Mouse (Mus musculus) brown adipose tissue, adult 24 weeks (tissue): ENCODE results near the gene Apip. TPM values are rescaled to one million over a fixed set of nuclear protein-coding genes. Genes with fewer than 3 reads are reported as not detected.
A peak's percentile ranks its signal among the peaks of the same experiment; 100 is the strongest.

ENCODE experiments used
- H3K27ac ChIP-seq: fragments of 200-500 bp; replicated peaks from 2 replicates; pipeline ENCODE4 v1.5.1; 2012; ENCODE audit warnings: low read depth, mild to moderate bottlenecking, low read length
- H3K4me1 ChIP-seq: fragments of 200-500 bp; 2 replicates; pipeline ENCODE4 v1.6.1; 2012; ENCODE audit warnings: low read length, mixed read lengths; ENCODE audit not compliant: control insufficient read depth, insufficient read depth, insufficient read length
- H3K4me3 ChIP-seq: fragments of 200-500 bp; 2 replicates; pipeline ENCODE4 v1.5.1; 2012; ENCODE audit warnings: low read depth, mild to moderate bottlenecking, low read length, moderate library complexity; ENCODE audit not compliant: insufficient read depth
- polyA plus RNA-seq: library from polyadenylated mRNA; stranded (reverse); fragments of >200 nt; gene quantifications from 2 replicates; pipeline ENCODE4 v1.2.4, GENCODE M21; 2012; ENCODE audit not compliant: missing spikeins, insufficient read depth, insufficient read length

Apip gene
- polyA plus RNA-seq, 1 experiment = 127 TPM

- no peak overlapping the region for H3K4me3 ChIP-seq
- no peaks in the 10 kb centered on the region for H3K4me1 ChIP-seq
Measured at GRCm38 (mm10) chr2:103081117-103081516, 7.6 kb downstream of the Apip start.

GRCm38 (mm10) chr2:103081706-103082105 lies 8.2 kb downstream of the Apip start:
- peak overlapping the region; percentile 8; the same call in 1 of the 2 replicates for H3K4me3 ChIP-seq
- no peak overlapping the region for H3K27ac ChIP-seq
- no peaks in the 10 kb centered on the region for H3K4me1 ChIP-seq

More at GRCm38 (mm10) chr2:103081117-103081516, 7.6 kb downstream of the Apip start:
- no peak overlapping the region for H3K27ac ChIP-seq

GRCm38 (mm10) chr2:103082853-103083252 lies 9.4 kb downstream of the Apip start:
- H3K4me1 ChIP-seq = no peaks in the 10 kb centered on the region
- H3K27ac ChIP-seq = no peak overlapping the region; the same call in 1 of the 2 replicates
- no peak overlapping the region for H3K4me3 ChIP-seq

DNA sequence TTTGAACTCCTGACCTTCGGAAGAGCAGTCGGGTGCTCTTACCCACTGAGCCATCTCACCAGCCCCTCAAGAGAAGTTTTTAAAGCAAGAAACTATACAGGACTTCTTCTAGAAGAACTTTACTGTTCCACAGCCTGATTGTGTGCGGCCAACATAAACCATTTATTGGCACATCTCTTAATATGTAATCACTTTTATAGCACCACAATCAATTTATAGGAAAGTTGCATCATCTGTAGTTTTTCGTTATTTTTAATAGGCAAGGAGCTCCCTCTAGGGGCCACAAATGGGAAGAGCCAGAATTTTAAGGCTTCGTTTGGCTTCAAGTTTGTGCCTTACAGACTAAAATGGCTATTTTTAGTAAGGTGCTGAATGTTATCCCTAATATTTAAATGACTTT lies 11.0 kb downstream of the Apip start:
- Histone ChIP-seq H3K4me3 (no peak overlapping the region), H3K4me1 (no peaks in the 10 kb centered on the region), H3K27ac (no peak overlapping the region)

DNA sequence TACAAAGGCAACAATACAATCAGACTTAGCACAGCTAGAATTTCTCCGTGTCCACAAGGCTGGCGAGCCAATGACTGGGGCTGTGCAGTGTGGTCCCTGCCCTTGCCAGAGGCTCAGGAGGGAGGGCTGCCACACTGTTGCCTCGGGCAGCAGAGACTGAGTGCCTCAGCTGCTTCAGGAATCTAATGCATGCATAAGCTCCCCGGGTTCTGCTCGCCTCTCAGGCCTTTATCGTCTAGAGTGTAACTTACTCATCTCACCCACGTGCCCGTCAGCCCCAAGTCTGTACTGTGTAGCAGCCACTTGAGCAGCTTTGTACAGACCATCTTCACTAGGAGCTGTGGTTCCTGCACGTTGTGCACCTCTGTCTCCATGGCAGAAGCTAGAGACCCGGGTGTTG lies 12.2 kb downstream of the Apip start:
- Histone ChIP-seq H3K4me3 (no peak overlapping the region), H3K4me1 (no peaks in the 10 kb centered on the region), H3K27ac (no peak overlapping the region)

- Histone ChIP-seq H3K4me3 (no peak overlapping the region), H3K27ac (no peak overlapping the region), H3K4me1 (no peaks in the 10 kb centered on the region)
Measured at GRCm38 (mm10) chr2:103086432-103086831, 13.0 kb downstream of the Apip start.

- Histone ChIP-seq H3K4me1 (no peaks in the 10 kb centered on the region), H3K4me3 (no peak overlapping the region), H3K27ac (no peak overlapping the region)
Measured at GRCm38 (mm10) chr2:103088099-103088498, 14.6 kb downstream of the Apip start.

DNA sequence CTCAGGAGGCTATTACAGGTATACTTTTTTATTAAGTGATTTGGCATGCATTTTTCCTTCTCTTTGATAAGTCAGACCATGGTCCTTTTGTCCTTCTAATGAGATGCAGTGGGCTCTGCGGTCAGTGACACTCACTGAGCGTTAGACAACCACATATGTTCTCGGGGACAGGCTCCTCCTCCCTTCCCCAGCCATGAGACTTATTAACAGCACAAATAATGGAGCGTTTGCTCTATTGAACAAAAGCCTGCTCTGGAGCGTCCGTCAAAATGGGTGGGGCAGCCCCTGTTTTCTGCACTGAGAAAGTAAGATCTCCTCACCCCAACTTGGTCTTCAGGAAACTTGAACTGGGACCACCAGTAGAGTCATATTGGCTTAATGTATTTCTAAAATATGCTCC lies 16.0 kb downstream of the Apip start:
- H3K27ac ChIP-seq = no peak overlapping the region
- no peak overlapping the region for H3K4me3 ChIP-seq
- H3K4me1 ChIP-seq = no peaks in the 10 kb centered on the region

DNA sequence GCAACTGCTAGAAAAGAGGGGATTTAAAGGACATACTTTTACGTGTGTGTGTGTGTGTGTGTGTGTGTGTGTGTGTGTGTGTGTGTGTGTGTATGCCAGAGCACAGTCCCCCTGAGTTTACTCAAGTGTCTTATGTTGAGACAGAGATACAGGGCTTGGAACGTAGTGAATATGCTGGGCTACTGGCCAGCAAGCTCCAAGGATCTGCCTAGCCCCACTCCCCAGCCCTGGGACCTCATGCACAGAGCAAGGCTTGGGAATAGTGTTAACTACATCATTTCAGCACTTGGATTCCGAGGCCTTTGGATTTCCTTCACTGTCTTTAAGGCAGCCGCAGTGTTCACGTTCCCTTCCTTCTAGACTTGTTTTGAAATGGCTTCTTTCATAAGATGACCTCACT lies 29.1 kb downstream of the Apip start:
- Histone ChIP-seq H3K4me3 (no peak overlapping the region), H3K4me1 (no peaks in the 10 kb centered on the region), H3K27ac (no peak overlapping the region)

- H3K4me3 ChIP-seq = no peak overlapping the region
- no peak overlapping the region for H3K27ac ChIP-seq
- no peaks in the 10 kb centered on the region for H3K4me1 ChIP-seq
Measured at GRCm38 (mm10) chr2:103106172-103106571, 32.7 kb downstream of the Apip start.

- Histone ChIP-seq H3K4me3 (no peak overlapping the region), H3K4me1 (no peaks in the 10 kb centered on the region), H3K27ac (no peak overlapping the region)
Measured at GRCm38 (mm10) chr2:103111669-103112068, 38.2 kb downstream of the Apip start.

GRCm38 (mm10) chr2:103117212-103117611 lies 43.7 kb downstream of the Apip start:
- no peak overlapping the region for H3K4me3 ChIP-seq
- H3K27ac ChIP-seq = no peak overlapping the region

DNA sequence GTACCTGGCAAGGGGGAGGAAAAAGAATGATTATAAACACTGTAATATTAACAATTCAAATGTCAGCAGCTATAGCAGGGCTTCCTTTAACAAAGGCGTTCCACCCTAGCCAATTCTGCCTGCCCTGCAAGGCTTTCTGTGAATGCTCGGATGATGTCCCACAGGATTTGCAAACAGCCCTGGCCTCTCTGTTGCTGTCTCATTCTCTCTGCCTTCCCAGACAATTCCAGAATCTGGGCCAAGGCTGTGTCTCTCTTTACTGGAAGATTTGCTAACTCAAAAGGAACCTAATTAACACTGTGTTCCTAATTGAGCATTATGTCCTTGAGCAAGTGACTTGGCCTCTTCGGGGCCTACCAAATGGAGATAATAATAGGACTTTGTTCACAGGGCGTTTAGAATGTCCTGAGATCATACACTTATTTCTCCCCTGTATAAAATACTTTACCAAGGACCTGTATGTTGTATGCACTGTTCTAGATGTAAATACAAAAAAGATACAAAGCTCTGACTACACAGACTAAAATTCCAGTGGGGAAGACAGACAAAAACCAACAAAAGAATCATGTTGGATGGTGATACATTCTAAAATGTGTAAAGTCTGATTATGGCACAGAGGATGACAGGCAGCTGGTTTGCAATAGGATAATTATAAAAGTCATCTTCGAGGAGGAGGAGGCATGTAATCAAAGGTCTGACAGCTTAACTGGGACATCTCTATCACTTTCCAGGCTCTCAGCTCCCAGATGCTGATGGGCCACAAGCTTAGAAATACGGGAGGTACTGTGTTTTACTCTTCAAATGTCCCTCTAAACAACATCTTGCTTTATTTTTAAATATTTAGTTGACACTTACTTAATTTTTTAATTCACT lies 45.1 kb downstream of the Apip start:
- Histone ChIP-seq H3K4me3 (no peak overlapping the region), H3K4me1 (no peaks in the 10 kb centered on the region), H3K27ac (no peak overlapping the region)

More at GRCm38 (mm10) chr2:103117212-103117611, 43.7 kb downstream of the Apip start:
- no peaks in the 10 kb centered on the region for H3K4me1 ChIP-seq

DNA sequence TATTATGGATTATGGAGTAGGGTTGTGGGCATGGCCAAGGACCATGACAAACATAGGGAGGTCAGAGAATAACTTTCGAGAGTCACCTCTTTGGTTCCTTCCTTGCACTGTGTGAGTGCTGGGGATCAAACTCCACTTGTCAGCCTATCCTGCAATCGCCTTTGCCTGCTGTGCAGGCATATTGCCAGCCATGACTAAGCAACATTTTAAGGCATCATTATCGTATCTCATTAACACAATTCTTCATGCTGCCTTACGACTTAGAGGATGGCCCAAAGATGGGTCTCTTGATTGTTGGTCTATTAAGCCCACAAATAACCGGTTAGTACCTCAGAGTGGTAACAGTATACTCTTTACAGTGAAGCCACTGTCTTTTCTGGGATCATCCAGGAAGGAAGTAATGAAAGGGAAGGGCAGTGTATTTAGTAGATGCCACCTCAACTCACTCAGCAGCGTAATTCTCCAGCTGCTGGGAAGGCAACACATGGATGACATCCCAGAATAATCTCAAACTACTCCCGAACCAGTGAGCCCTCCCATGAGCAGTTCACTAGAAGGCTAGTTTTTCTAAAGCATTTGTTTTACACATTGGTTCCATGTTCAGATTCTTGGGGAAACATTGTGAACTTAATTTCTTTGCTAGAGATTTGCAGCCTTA lies 45.9 kb downstream of the Apip start:
- no peaks in the 10 kb centered on the region for H3K4me1 ChIP-seq
- no peak overlapping the region for H3K27ac ChIP-seq
- H3K4me3 ChIP-seq = no peak overlapping the region

- Histone ChIP-seq H3K4me3 (no peak overlapping the region), H3K27ac (no peak overlapping the region), H3K4me1 (no peaks in the 10 kb centered on the region)
Measured at GRCm38 (mm10) chr2:103129676-103130075, 56.2 kb downstream of the Apip start.

- Histone ChIP-seq H3K27ac (no peak overlapping the region), H3K4me1 (no peaks in the 10 kb centered on the region), H3K4me3 (no peak overlapping the region)
Measured at GRCm38 (mm10) chr2:103131145-103131544, 57.7 kb downstream of the Apip start.
